Mouse (Mus musculus) stomach, embryonic 15.5 days (tissue): Measurements from ENCODE around the gene Klf7. TPM values are rescaled to one million over a fixed set of nuclear protein-coding genes. Genes with fewer than 3 reads are reported as not detected.

Experiments
- ATAC-seq: fragments of 200-750 bp; cut with Nextera tagmentation; 2 replicates; pipeline ENCODE4 v1.8.0; 2017; ENCODE audit warnings: low read depth, moderate number of reproducible peaks, moderate TSS enrichment; ENCODE audit not compliant: insufficient read depth, low FRiP score
- H3K27ac ChIP-seq: fragments of 300-500 bp; sonication (generic); 2 replicates; pipeline ENCODE4 v1.5.1; 2015; ENCODE audit warnings: mild to moderate bottlenecking, inconsistent platforms
- H3K27me3 ChIP-seq: fragments of 300-500 bp; sonication (generic); replicated peaks from 2 replicates; pipeline ENCODE4 v1.6.1; 2015; ENCODE audit warnings: inconsistent platforms
- H3K36me3 ChIP-seq: fragments of 300-500 bp; sonication (generic); 2 replicates; pipeline ENCODE4 v1.6.1; 2015; ENCODE audit warnings: inconsistent platforms
- H3K4me1 ChIP-seq: fragments of 300-500 bp; sonication (generic); 2 replicates; pipeline ENCODE4 v1.6.1; 2015; ENCODE audit warnings: inconsistent platforms
- H3K4me2 ChIP-seq: fragments of 300-500 bp; sonication (generic); 2 replicates; pipeline ENCODE4 v1.6.1; 2015; ENCODE audit warnings: mild to moderate bottlenecking, inconsistent platforms
- H3K4me3 ChIP-seq: fragments of 300-500 bp; sonication (generic); replicated peaks from 2 replicates; pipeline ENCODE4 v1.5.1; 2015; ENCODE audit warnings: inconsistent platforms
- H3K9ac ChIP-seq: fragments of 300-500 bp; sonication (generic); 2 replicates; pipeline ENCODE4 v1.6.1; 2015; ENCODE audit warnings: inconsistent platforms
- H3K9me3 ChIP-seq: fragments of 300-500 bp; sonication (generic); 2 replicates; pipeline ENCODE4 v1.6.1; 2016; ENCODE audit warnings: inconsistent platforms
- WGBS: fragments of 180-500 bp; shearing (Covaris S2); methylation state at CpG from one replicate; pipeline ENCODE4 v1.1.7; 2015; 5-methylcytosine and 5-hydroxymethylcytosine counted together
- microRNA-seq: library from miRNA; unstranded; fragments of <30 nt; microRNA quantifications from one replicate; pipeline ENCODE4, GENCODE M21; 2016
- polyA plus RNA-seq: library from polyadenylated mRNA; unstranded; fragments of >200 nt; fragmentation: Nextera tagmentation; extraction: Ambion mirVana; gene quantifications from 2 replicates; pipeline ENCODE4 v1.2.1, GENCODE M21; 2015

The Klf7 gene
- polyA plus RNA-seq, 1 experiment from 2014 or later, result 21.5 TPM

GRCm38 (mm10) chr1:63980733-63981132 lies 141.3 kb downstream of the Klf7 start:
- H3K36me3 ChIP-seq, result no peaks in the 10 kb centered on the region
- H3K4me1 ChIP-seq, result no peaks in the 10 kb centered on the region
- ATAC-seq, result no peak
- H3K27me3 ChIP-seq, result no peaks in the 10 kb centered on the region
- no peaks in the 10 kb centered on the region for H3K9me3 ChIP-seq
- H3K4me2 ChIP-seq, result no peak overlapping the region
- WGBS, result 41% methylated on average over 2 of the region's 2 CpGs
- no peak overlapping the region for H3K4me3 ChIP-seq
- no peak overlapping the region for H3K9ac ChIP-seq
- H3K27ac ChIP-seq, result no peak overlapping the region

Small RNA genes within 50 kb of the gene (microRNA-seq; reads per million reads assigned to microRNA genes)
- gene Mir6899, result not detected
